Mouse (Mus musculus) lung, embryonic 14.5 days (tissue): ENCODE measurements at regions not wholly inside any gene's neighbourhood (a gene's known extent, or its start where the extent isn't known, plus 50 kb on each side); places are given as distances from the start of the nearest gene placed in this dataset.

ENCODE experiments used
- ATAC-seq: fragments of 200-750 bp; cut with Nextera tagmentation; 2 replicates; pipeline ENCODE4 v1.8.0; 2017; ENCODE audit warnings: mild to moderate bottlenecking, moderate TSS enrichment, moderate library complexity; ENCODE audit not compliant: insufficient read depth
- DNase-seq: peaks from one replicate; pipeline ENCODE4 v3.0.0-alpha.2; 2015
- H3K27ac ChIP-seq: fragments of 300-500 bp; sonication (generic); 2 replicates; pipeline ENCODE4 v1.5.1; 2014; ENCODE audit warnings: low read depth, mild to moderate bottlenecking, moderate library complexity
- H3K27me3 ChIP-seq: fragments of 300-500 bp; sonication (generic); 2 replicates; pipeline ENCODE4 v1.6.1; 2014; ENCODE audit warnings: low read length, control low read depth; ENCODE audit not compliant: insufficient read depth
- H3K36me3 ChIP-seq: fragments of 300-500 bp; sonication (generic); 2 replicates; pipeline ENCODE4 v1.6.1; 2014; ENCODE audit warnings: control low read depth; ENCODE audit not compliant: insufficient read depth
- H3K4me1 ChIP-seq: fragments of 300-500 bp; sonication (generic); 2 replicates; pipeline ENCODE4 v1.6.1; 2014; ENCODE audit warnings: antibody characterized with exemption, control low read depth; ENCODE audit not compliant: insufficient read depth
- H3K4me2 ChIP-seq: fragments of 300-500 bp; sonication (generic); 2 replicates; pipeline ENCODE4 v1.6.1; 2014; ENCODE audit warnings: mild to moderate bottlenecking
- H3K4me3 ChIP-seq: fragments of 300-500 bp; sonication (generic); 2 replicates; pipeline ENCODE4 v1.5.1; 2014; ENCODE audit warnings: low read depth, low read length
- H3K9ac ChIP-seq: fragments of 300-500 bp; sonication (generic); 2 replicates; pipeline ENCODE4 v1.6.1; 2014
- H3K9me3 ChIP-seq: fragments of 300-500 bp; sonication (generic); 2 replicates; pipeline ENCODE4 v1.6.1; 2016; ENCODE audit warnings: low read depth, low read length, control low read depth
- CTCF ChIP-seq: IDR thresholded peaks from 2 replicates; pipeline ENCODE4 v1.5.1; 2016; ENCODE audit warnings: antibody characterized with exemption, low read depth
- WGBS: fragments of 180-500 bp; shearing (Covaris S2); extraction: QIAGEN DNeasy Blood & Tissue Kit; methylation state at CpG from one replicate; pipeline ENCODE4 v1.1.7; 2014; 5-methylcytosine and 5-hydroxymethylcytosine counted together

DNA sequence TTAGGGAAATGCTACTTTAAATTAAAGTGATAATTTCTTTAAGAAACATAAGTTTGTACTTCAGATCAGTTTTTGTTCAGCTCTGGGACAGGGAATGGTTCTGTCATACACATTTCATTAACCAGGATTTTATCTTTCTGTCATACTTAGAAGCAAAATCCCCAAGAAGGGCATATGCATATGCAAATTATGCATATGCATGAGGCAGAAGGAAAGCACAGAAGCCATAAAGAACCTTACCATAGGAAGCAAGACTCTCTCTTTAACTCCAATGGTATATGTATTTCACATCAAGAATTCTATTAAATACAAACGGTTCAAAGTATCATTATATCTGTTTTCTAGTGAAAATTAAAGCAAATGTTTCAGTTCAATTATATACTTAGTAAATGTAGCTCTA lies 381.5 kb downstream of the Kcnj3 start:
- no peak overlapping the region for H3K4me2 ChIP-seq
- H3K36me3 ChIP-seq, result no peaks in the 10 kb centered on the region
- H3K9ac ChIP-seq, result no peak overlapping the region
- no peaks in the 10 kb centered on the region for H3K27me3 ChIP-seq
- no peak for TF ChIP-seq CTCF
- WGBS, result 74% methylated on average over 1 of the region's 1 CpGs
- H3K27ac ChIP-seq, result no peak overlapping the region
- no peaks in the 10 kb centered on the region for H3K9me3 ChIP-seq
- DNase-seq, result no peak
- no peaks in the 10 kb centered on the region for H3K4me1 ChIP-seq
- H3K4me3 ChIP-seq, result no peak overlapping the region
- no peak for ATAC-seq

DNA sequence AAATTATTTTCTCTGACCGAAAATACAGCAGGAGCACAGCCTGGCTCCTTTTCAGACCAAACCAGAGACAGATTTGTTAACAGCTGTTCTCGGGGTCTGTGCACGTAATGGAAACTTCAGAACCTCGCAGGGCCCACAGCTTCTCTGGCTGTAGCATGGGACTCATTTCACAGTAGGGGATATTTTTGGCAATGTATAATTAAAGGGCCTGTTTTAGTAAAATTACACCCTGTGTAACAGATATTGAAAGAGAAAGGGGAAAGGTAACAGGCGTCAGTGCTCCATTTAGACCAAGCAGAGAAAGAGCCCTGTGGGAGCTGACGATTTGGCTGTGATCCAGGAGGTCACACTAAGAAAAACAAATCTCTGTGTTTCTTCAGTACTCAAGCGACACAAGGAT lies 382.4 kb downstream of the Kcnj3 start:
- 27% methylated on average over 7 of the region's 7 CpGs for whole genome bisulfite sequencing
- ATAC-seq, result no peak
- no peaks in the 10 kb centered on the region for H3K4me1 ChIP-seq
- H3K4me3 ChIP-seq, result no peak overlapping the region
- TF ChIP-seq CTCF, result no peak
- H3K9me3 ChIP-seq, result no peaks in the 10 kb centered on the region
- peak overlapping the region; percentile 36 for H3K4me2 ChIP-seq
- H3K9ac ChIP-seq, result no peak overlapping the region
- no peaks in the 10 kb centered on the region for H3K36me3 ChIP-seq
- DNase-seq, result peak; percentile 57
- no peak overlapping the region for H3K27ac ChIP-seq
- no peaks in the 10 kb centered on the region for H3K27me3 ChIP-seq

DNA sequence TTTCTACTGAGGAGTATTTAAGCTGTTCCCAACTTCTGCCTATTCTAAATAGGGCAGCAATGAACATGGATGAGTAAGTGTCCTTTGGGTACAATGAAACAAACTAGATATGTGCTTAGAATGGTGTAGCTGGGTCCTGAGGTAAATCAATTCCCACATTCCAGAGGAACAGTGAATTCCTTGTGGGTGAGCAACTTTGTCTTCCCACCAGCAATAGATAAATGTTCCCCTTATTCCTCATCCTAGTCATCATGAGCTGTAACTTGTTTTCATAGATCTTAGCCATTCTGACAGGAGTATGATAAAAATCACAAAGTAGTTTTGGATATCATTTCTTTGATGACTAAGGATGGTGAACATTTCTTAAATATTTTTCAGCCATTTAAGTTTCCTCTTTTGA lies 387.0 kb downstream of the Kcnj3 start:
- TF ChIP-seq CTCF, result no peak
- Histone ChIP-seq H3K27ac (no peak overlapping the region), H3K4me3 (no peak overlapping the region), H3K27me3 (no peaks in the 10 kb centered on the region), H3K4me2 (no peak overlapping the region), H3K9me3 (no peaks in the 10 kb centered on the region), H3K36me3 (no peaks in the 10 kb centered on the region), H3K4me1 (no peaks in the 10 kb centered on the region), H3K9ac (no peak overlapping the region)
- ATAC-seq (no peak), DNase-seq (no peak)

DNA sequence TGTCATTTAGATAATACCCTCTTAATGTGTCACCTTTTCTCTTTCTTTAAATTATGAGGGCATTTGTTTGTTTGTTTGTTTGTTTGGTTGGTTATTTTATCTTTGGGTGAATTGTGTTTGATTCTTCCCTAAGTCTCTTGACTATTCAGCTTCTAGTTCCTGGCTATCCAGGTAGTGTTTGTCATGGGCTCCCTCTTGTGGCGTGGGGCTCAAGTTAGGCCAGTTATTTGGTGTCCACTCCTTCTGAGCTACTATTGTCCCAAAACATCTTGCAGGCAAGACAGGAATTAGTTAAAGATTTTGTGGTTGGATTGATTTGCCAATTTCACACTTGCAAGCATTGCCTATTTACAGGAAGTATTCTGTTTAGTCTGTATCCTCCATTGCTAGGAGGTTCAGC lies 405.8 kb downstream of the Kcnj3 start:
- Histone ChIP-seq H3K4me2 (no peak overlapping the region), H3K4me1 (no peaks in the 10 kb centered on the region), H3K27me3 (no peaks in the 10 kb centered on the region), H3K36me3 (no peaks in the 10 kb centered on the region), H3K9ac (no peak overlapping the region), H3K4me3 (no peak overlapping the region), H3K9me3 (no peaks in the 10 kb centered on the region), H3K27ac (no peak overlapping the region)
- TF ChIP-seq CTCF, result peak; percentile 38
- DNase-seq (peak; percentile 41), ATAC-seq (no peak)
- 47% methylated on average over 1 of the region's 1 CpGs for WGBS

DNA sequence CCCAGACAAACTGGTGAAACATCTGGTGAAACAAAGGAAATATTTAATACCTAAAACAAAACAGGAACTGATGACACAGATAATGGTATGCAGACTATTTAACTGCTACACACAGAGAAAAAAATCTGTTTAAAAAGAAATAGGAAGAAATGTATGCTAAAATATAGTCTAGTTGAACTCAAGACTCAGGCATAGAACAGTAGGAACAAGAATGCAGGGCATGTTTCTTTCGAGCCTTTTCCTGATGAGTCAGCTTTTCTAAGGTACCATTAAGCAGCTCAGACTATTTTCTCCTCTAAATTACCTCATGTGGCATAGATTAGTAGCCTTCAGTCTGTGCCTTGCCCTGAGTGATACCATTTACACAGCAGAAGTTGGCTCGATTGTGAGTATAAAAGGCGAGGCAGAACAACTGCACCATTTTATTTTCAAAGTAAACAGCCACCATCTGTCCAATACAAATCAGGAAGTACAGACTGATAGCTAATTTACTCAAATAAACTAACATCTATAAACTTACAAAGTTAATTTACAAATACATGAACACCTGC lies 411.1 kb downstream of the Kcnj3 start:
- DNase-seq, result no peak
- no peak for ATAC-seq
- no peaks in the 10 kb centered on the region for H3K27me3 ChIP-seq
- no peak overlapping the region for H3K27ac ChIP-seq
- 48% methylated on average over 3 of the region's 3 CpGs for WGBS
- no peak overlapping the region for H3K4me2 ChIP-seq
- H3K9me3 ChIP-seq, result no peaks in the 10 kb centered on the region
- H3K9ac ChIP-seq, result no peak overlapping the region
- TF ChIP-seq CTCF, result no peak
- H3K4me1 ChIP-seq, result no peaks in the 10 kb centered on the region
- H3K36me3 ChIP-seq, result no peaks in the 10 kb centered on the region
- no peak overlapping the region for H3K4me3 ChIP-seq

DNA sequence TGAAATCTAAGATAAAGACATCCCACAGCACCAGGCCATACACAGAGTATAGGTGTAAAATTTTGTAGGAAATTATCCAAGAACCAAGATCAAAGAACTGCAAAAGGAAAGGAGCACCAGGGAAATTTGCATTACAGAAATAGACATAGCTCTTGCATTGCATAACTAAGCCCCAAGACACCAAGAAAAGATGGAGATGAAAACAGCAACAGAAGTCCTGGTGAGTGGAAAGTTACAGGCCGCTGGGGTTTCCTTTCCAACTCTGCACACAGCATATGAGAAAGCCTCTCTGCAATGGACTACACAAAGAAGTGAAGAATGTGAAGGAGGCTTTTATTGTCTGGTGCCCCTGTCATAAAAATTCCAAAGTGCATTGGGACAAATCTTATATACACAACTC lies 426.7 kb downstream of the Kcnj3 start:
- H3K9ac ChIP-seq, result no peak overlapping the region
- H3K27ac ChIP-seq, result no peak overlapping the region
- ATAC-seq, result no peak
- no peak for TF ChIP-seq CTCF
- no peak overlapping the region for H3K4me2 ChIP-seq
- no peak overlapping the region for H3K4me3 ChIP-seq
- no peaks in the 10 kb centered on the region for H3K9me3 ChIP-seq
- H3K4me1 ChIP-seq, result no peaks in the 10 kb centered on the region
- no peak for DNase-seq
- H3K27me3 ChIP-seq, result no peaks in the 10 kb centered on the region
- WGBS, result 91% methylated on average over 1 of the region's 1 CpGs
- no peaks in the 10 kb centered on the region for H3K36me3 ChIP-seq

DNA sequence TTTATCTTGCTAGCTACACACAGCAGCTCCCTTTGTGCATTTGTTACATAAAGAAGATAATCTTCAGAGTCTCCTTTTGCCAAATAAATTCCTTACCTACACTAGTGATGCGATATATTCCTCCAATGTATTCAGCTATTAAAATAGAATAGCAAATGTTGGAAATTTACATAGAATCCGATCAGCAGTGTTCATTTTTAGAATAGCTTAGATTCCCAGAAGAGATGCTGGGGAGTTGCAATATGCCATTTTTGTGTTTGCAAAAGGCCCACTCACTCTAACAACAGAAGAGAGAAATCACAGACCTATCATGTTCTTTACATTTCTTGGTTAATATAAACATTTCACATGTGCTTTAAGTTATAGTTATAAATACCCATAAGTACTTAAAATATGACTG lies 454.2 kb downstream of the Kcnj3 start:
- no peak for TF ChIP-seq CTCF

More for the DNA sequence above, 454.2 kb downstream of the Kcnj3 start:
- WGBS, result 81% methylated on average over 2 of the region's 2 CpGs
- no peaks in the 10 kb centered on the region for H3K4me1 ChIP-seq
- no peaks in the 10 kb centered on the region for H3K27me3 ChIP-seq
- no peak overlapping the region for H3K27ac ChIP-seq
- H3K36me3 ChIP-seq, result no peaks in the 10 kb centered on the region
- no peak overlapping the region for H3K4me2 ChIP-seq
- no peaks in the 10 kb centered on the region for H3K9me3 ChIP-seq
- H3K9ac ChIP-seq, result no peak overlapping the region
- ATAC-seq (no peak), DNase-seq (no peak)
- H3K4me3 ChIP-seq, result no peak overlapping the region
